Mouse (Mus musculus) heart, postnatal 0 days (tissue): ENCODE data around the gene Ogn. TPM values are rescaled to one million over a fixed set of nuclear protein-coding genes. Genes with fewer than 3 reads are reported as not detected.

ENCODE experiments used
- ATAC-seq: fragments of 200-750 bp; cut with Nextera tagmentation; 2 replicates; pipeline ENCODE4 v1.8.0; 2017; ENCODE audit warnings: low read depth, moderate number of reproducible peaks, moderate library complexity; ENCODE audit not compliant: insufficient read depth
- DNase-seq: peaks from one replicate; pipeline ENCODE4 v3.0.0-alpha.2; 2016; ENCODE audit warnings: low spot score
- H3K27ac ChIP-seq: fragments of 300-500 bp; sonication (generic); 2 replicates; pipeline ENCODE4 v1.5.1; 2014; ENCODE audit warnings: low read depth, mild to moderate bottlenecking
- H3K27me3 ChIP-seq: fragments of 300-500 bp; sonication (generic); 2 replicates; pipeline ENCODE4 v1.6.1; 2014; ENCODE audit warnings: low read length, mixed read lengths; ENCODE audit not compliant: control insufficient read depth, insufficient read depth
- H3K36me3 ChIP-seq: fragments of 300-500 bp; sonication (generic); replicated peaks from 2 replicates; pipeline ENCODE4 v1.6.1; 2014; ENCODE audit warnings: low read length, mixed read lengths; ENCODE audit not compliant: control insufficient read depth, insufficient read depth
- H3K4me1 ChIP-seq: fragments of 300-500 bp; sonication (generic); 2 replicates; pipeline ENCODE4 v1.6.1; 2014; ENCODE audit warnings: antibody characterized with exemption; ENCODE audit not compliant: control insufficient read depth, insufficient read depth
- H3K4me2 ChIP-seq: fragments of 300-500 bp; sonication (generic); 2 replicates; pipeline ENCODE4 v1.6.1; 2014; ENCODE audit warnings: low read depth, mild to moderate bottlenecking, low read length, moderate library complexity
- H3K4me3 ChIP-seq: fragments of 300-500 bp; sonication (generic); 2 replicates; pipeline ENCODE4 v1.5.1; 2014; ENCODE audit warnings: low read depth, low read length
- H3K9ac ChIP-seq: fragments of 300-500 bp; sonication (generic); replicated peaks from 2 replicates; pipeline ENCODE4 v1.6.1; 2014; ENCODE audit warnings: low read depth, low read length, mixed read lengths
- H3K9me3 ChIP-seq: fragments of 300-500 bp; sonication (generic); replicated peaks from 2 replicates; pipeline ENCODE4 v1.6.1; 2016; ENCODE audit warnings: low read length; ENCODE audit not compliant: control insufficient read depth
- CTCF ChIP-seq: IDR thresholded peaks from 2 replicates; pipeline ENCODE4 v1.5.1; 2016; ENCODE audit warnings: antibody characterized with exemption, control low read depth, low read depth
- EP300 ChIP-seq: IDR thresholded peaks from 2 replicates; pipeline ENCODE4 v1.6.1; 2016; ENCODE audit warnings: antibody characterized with exemption, low read depth
- WGBS: fragments of 180-500 bp; shearing (Covaris S2); extraction: QIAGEN DNeasy Blood & Tissue Kit; methylation state at CpG from one replicate; pipeline ENCODE4 v1.1.7; 2014; 5-methylcytosine and 5-hydroxymethylcytosine counted together
- polyA plus RNA-seq: library from polyadenylated mRNA; unstranded; fragments of >200 nt; fragmentation: Nextera tagmentation; extraction: Ambion mirVana; gene quantifications from 2 replicates; pipeline ENCODE4 v1.2.1, GENCODE M21; 2015
- total RNA-seq: library from RNA; depleted of rRNA; stranded (reverse); fragments of >200 nt; gene quantifications from 2 replicates; pipeline ENCODE4 v1.2.3, GENCODE M21; 2014; ENCODE audit warnings: low replicate concordance; rRNA removed

Ogn gene
- 47.4 and 71.8 TPM in 2 replicates for total RNA-seq
- polyA plus RNA-seq, result 60.5 and 61.7 TPM in 2 replicates

GRCm38 (mm10) chr13:49607714-49608113 lies at the start of gene Ogn:
Gene Ogn (plus strand): TSS chr13:49608046.
- peak; percentile 84 for DNase-seq
- no peak within 1 kb of the TSS for H3K9ac ChIP-seq
- no peaks in the 10 kb centered on the region for H3K27me3 ChIP-seq
- TF ChIP-seq CTCF (no peak), EP300 (0 out of 2 replicates have a peak, but pooled peaks have one; percentile 36)
- peak; percentile 93 for ATAC-seq
- 33% methylated on average over 4 of the region's 4 CpGs for WGBS
- H3K4me2 ChIP-seq, result peak within 1 kb of the TSS; percentile 47
- H3K36me3 ChIP-seq, result no peaks in the 10 kb centered on the region; the same call in 1 of the 2 replicates
- H3K9me3 ChIP-seq, result no peaks in the 10 kb centered on the region
- peaks cover 5% of the 10 kb centered on the region; the same call in 1 of the 2 replicates for H3K4me1 ChIP-seq
- peak within 1 kb of the TSS; percentile 46 for H3K27ac ChIP-seq
- H3K4me3 ChIP-seq, result peak within 1 kb of the TSS; percentile 20

DNA sequence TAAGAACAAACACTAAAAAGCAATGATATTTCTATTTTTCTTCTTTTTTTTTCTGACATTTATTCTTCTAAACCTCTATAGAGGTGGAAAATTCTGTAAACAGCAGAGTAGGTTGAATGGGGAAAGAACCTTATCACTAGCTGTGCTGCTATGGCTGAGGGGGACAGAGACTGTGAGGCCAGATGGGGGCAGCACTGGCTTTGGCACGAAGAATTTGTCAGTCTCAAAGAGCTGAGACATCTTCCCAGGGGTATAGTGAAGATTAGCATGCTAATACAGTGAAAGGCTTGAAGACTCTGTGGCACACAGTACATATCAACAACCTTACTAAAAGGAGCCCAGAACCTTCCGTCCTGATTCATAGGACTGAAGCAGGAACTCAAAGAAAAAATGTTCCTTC lies 48.7 kb upstream of the Ogn start:
- no peaks in the 10 kb centered on the region for H3K36me3 ChIP-seq
- H3K9ac ChIP-seq, result no peak overlapping the region
- 38% methylated on average over 2 of the region's 2 CpGs for WGBS
- H3K4me2 ChIP-seq, result no peak overlapping the region
- DNase-seq (peak; percentile 62), ATAC-seq (0 out of 2 replicates have a peak, but pooled peaks have one; percentile 17)
- no peaks in the 10 kb centered on the region for H3K4me1 ChIP-seq
- no peaks in the 10 kb centered on the region for H3K27me3 ChIP-seq
- H3K9me3 ChIP-seq, result no peaks in the 10 kb centered on the region
- no peak overlapping the region for H3K4me3 ChIP-seq
- TF ChIP-seq EP300 (no peak), CTCF (peak; percentile 61)
- no peak overlapping the region for H3K27ac ChIP-seq

DNA sequence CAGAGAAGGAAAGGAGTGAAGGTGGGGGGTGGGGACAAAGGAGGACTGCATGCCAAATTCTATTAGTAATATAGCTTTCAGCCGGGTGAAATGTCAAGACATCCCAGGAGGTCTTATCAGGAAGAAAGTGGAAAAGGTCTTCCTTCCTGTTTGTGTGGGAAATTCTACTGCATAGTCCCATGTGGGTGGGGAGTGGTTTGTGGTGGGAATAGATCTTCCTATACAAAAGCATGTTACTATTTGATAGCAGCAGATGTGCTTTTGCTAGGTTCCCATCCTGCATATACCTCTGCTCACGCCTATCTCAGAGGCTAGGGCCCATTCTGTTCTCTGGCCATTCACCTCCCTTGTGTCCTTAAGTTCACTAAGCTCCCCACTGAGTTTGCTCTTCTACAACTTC lies 47.0 kb upstream of the Ogn start:
- ATAC-seq (no peak), DNase-seq (no peak)
- no peaks in the 10 kb centered on the region for H3K9me3 ChIP-seq
- WGBS, result 46% methylated on average over 2 of the region's 2 CpGs
- H3K4me2 ChIP-seq, result no peak overlapping the region
- no peaks in the 10 kb centered on the region for H3K4me1 ChIP-seq
- no peak overlapping the region for H3K9ac ChIP-seq
- no peak overlapping the region for H3K4me3 ChIP-seq
- TF ChIP-seq CTCF (no peak), EP300 (no peak)
- H3K36me3 ChIP-seq, result no peaks in the 10 kb centered on the region
- no peaks in the 10 kb centered on the region for H3K27me3 ChIP-seq
- H3K27ac ChIP-seq, result no peak overlapping the region

DNA sequence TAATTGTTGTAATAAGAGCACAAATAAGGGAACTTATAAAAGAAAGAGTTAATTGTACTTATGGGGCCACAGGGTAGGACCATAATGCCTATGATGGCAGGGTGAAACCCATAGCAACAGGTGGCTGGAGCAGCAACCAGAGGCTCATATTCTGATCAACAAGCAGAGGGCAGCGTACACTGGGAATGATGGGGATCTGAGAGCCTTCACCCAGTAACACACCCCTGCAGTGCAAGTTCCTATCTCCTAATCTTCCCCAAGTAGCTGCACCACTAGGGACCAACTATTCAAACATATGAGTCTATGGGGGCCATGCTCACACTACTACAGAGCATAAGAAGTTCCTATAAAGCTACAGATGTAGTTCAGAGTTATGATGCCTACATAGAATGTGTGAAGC lies 43.5 kb upstream of the Ogn start:
- TF ChIP-seq CTCF, result 0 out of 2 replicates have a peak, but pooled peaks have one; percentile 4
- no peak for TF ChIP-seq EP300
- Histone ChIP-seq H3K27ac (no peak overlapping the region), H3K9me3 (no peaks in the 10 kb centered on the region), H3K4me1 (no peaks in the 10 kb centered on the region), H3K4me2 (no peak overlapping the region), H3K36me3 (no peaks in the 10 kb centered on the region), H3K9ac (no peak overlapping the region), H3K27me3 (no peaks in the 10 kb centered on the region), H3K4me3 (no peak overlapping the region)
- 86% methylated on average over 1 of the region's 1 CpGs for WGBS
- ATAC-seq (no peak), DNase-seq (no peak)

GRCm38 (mm10) chr13:49570371-49570770 lies 37.5 kb upstream of the Ogn start:
- Histone ChIP-seq H3K4me1 (no peaks in the 10 kb centered on the region), H3K4me3 (no peak overlapping the region), H3K36me3 (no peaks in the 10 kb centered on the region), H3K9ac (no peak overlapping the region), H3K9me3 (no peaks in the 10 kb centered on the region), H3K27ac (no peak overlapping the region), H3K4me2 (no peak overlapping the region), H3K27me3 (no peaks in the 10 kb centered on the region)
- ATAC-seq, result no peak
- no peak for DNase-seq
- TF ChIP-seq EP300 (no peak), CTCF (no peak)
- WGBS, result 68% methylated on average over 3 of the region's 3 CpGs

DNA sequence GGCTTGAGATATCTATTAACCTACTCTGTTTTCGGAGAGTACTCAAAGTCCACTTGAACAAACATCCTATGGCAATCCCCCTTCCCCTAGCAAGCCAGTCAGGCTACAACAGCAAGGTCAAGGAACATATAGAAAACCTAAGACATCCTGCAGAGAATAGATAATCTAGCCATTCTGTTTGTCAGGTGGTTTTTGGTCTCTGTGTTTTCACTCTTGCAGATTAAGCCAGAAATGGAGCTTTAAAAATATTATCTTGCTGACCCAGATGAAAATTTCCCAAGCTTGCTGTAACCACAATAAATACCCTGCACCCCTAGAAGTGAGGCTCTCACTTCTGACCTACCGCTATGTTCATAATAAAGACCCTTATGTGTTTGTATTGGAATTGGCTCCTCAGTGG lies 36.4 kb upstream of the Ogn start:
- no peak for TF ChIP-seq EP300
- TF ChIP-seq CTCF, result no peak
- H3K27ac ChIP-seq, result no peak overlapping the region
- no peak for DNase-seq
- ATAC-seq, result no peak
- no peaks in the 10 kb centered on the region for H3K36me3 ChIP-seq
- no peaks in the 10 kb centered on the region for H3K27me3 ChIP-seq
- H3K4me1 ChIP-seq, result no peaks in the 10 kb centered on the region
- H3K9ac ChIP-seq, result no peak overlapping the region
- no peak overlapping the region for H3K4me3 ChIP-seq
- WGBS, result 83% methylated on average over 2 of the region's 2 CpGs
- H3K4me2 ChIP-seq, result no peak overlapping the region
- no peaks in the 10 kb centered on the region for H3K9me3 ChIP-seq
